Mouse (Mus musculus) brain, embryonic 14.5 days (tissue): ENCODE measurements around the gene Gemin7.

ENCODE experiments used
- CTCF ChIP-seq: fragments of 200-500 bp; IDR thresholded peaks from 2 replicates; pipeline ENCODE4 v1.5.1; 2012; ENCODE audit warnings: inconsistent platforms, mild to moderate bottlenecking, moderate library complexity, borderline replicate concordance; ENCODE audit not compliant: insufficient read depth, insufficient read length; ENCODE audit errors: extremely low read depth
- POLR2A ChIP-seq: fragments of 200-500 bp; IDR thresholded peaks from 2 replicates; pipeline ENCODE4 v1.6.1; 2012; ENCODE audit warnings: mild to moderate bottlenecking, inconsistent platforms, borderline replicate concordance; ENCODE audit not compliant: poor library complexity, insufficient read depth, insufficient read length, severe bottlenecking; ENCODE audit errors: extremely low read depth

DNA sequence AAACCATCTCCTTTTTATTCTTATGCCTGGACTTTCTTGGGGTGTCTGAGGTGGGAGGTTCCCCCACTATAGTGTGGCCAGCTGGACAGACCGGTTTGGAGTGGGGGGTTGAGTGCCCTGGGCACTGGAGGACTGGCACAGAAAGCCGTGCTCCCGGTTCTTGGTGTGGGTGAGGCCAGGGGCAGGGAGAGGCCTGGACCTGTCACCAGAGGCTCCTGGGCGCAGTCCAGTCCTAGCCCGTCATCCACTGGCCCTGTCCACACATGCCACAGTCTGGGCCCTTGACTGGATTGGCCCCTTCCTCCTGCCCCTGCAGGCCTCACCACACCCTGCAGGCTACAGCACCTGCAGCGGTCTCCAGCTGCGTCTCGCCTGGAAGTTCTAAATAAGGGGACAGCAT lies 3.2 kb upstream of the Gemin7 start:
- TF ChIP-seq POLR2A (no peak), CTCF (no peak)
